Mouse (Mus musculus): ENCODE data around the gene Uqcr11. TPM values are rescaled to one million over a fixed set of nuclear protein-coding genes. Genes with fewer than 3 reads are reported as not detected.

Gene Uqcr11
- total and polyA plus RNA-seq, 3 experiments, result 1,743 to 5,192 (median 1,981) TPM

GRCm38 (mm10) chr10:80365736-80366135 is 40.9 kb downstream of the Uqcr11 start:
- intact Hi-C loops (cut with DNase I), result no loop called here
- H3K36me3 ChIP-seq (ENCODE audit: control insufficient read depth, insufficient read depth, low read length), result no peaks in the 10 kb centered on the region
- 59% methylated on average over 6 of the region's 6 CpGs for WGBS
- H3K79me2 ChIP-seq (replicated peaks; ENCODE audit: control insufficient read depth, insufficient read depth, low read length), result no peaks in the 10 kb centered on the region
- no peak for TF ChIP-seq POLR2A (IDR thresholded peaks at IDR 0.05; ENCODE audit: insufficient read depth, low read depth, low read length)
- no peak for TF ChIP-seq CTCF (IDR thresholded peaks at IDR 0.05)
- TF ChIP-seq EP300 (IDR thresholded peaks at IDR 0.05; ENCODE audit: insufficient read depth, low read depth, low read length), result no peak
- H3K27me3 ChIP-seq (ENCODE audit: control insufficient read depth, insufficient read depth, low read length), result no peaks in the 10 kb centered on the region; the same call in 1 of the 2 replicates
- no peak overlapping the region for H3K27ac ChIP-seq
- H3K9ac ChIP-seq (ENCODE audit: low read depth, low read length), result no peak overlapping the region
- H3K4me3 ChIP-seq, result no peak overlapping the region
- H3K4me1 ChIP-seq (ENCODE audit: control insufficient read depth, insufficient read depth, low read length), result no peaks in the 10 kb centered on the region
- no peak for DNase-seq

GRCm38 (mm10) chr10:80363734-80364133 is 42.9 kb downstream of the Uqcr11 start:
- TF ChIP-seq POLR2A (IDR thresholded peaks at IDR 0.05; ENCODE audit: insufficient read depth, low read depth, low read length) (no peak), EP300 (IDR thresholded peaks at IDR 0.05; ENCODE audit: insufficient read depth, low read depth, low read length) (no peak), CTCF (IDR thresholded peaks at IDR 0.05) (no peak)
- no peak overlapping the region for H3K4me3 ChIP-seq
- no peak overlapping the region for H3K27ac ChIP-seq
- no peaks in the 10 kb centered on the region for H3K4me1 ChIP-seq (ENCODE audit: control insufficient read depth, insufficient read depth, low read length)
- no peaks in the 10 kb centered on the region for H3K36me3 ChIP-seq (ENCODE audit: control insufficient read depth, insufficient read depth, low read length)
- H3K79me2 ChIP-seq (replicated peaks; ENCODE audit: control insufficient read depth, insufficient read depth, low read length), result no peaks in the 10 kb centered on the region
- no peak overlapping the region for H3K9ac ChIP-seq (ENCODE audit: low read depth, low read length)
- H3K27me3 ChIP-seq (ENCODE audit: control insufficient read depth, insufficient read depth, low read length), result no peaks in the 10 kb centered on the region; the same call in 1 of the 2 replicates
- DNase-seq, result no peak
- intact Hi-C loops (cut with DNase I), result no loop called here
- 43% methylated on average over 6 of the region's 6 CpGs for WGBS

DNA sequence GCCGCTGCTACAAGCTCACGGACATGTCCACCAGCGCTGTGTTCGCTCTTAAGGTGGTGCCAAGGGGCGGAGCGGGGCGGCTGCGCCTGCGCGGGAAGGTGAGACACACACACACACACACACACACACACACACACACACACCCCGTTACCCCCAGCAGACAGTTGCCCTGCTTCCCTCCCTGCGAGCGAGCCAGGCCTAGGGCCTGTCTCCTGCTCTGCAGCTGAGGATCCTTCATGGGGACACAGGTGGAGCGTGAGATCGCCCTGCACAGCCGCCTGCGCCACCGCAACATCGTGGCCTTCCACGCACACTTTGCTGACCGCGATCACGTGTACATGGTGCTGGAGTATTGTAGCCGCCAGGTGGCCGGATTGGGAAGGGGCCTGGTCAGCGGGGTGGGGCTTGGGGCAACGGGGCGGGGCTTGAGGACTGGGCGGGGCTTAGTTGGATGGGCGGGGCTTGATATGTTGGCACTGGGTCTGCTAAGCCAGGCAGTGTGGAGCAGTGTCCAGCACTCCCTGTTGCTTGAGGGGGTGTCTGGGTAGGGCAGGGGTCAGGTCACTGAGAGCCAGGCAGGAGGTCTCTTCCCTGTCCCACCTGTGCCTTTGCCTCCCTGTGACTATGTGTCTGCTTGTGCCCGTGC is 48.5 kb downstream of the Uqcr11 start:
- H3K4me1 ChIP-seq (ENCODE audit: control insufficient read depth, insufficient read depth, low read length), result no peaks in the 10 kb centered on the region
- H3K9ac ChIP-seq (ENCODE audit: low read depth, low read length), result peak overlapping the region; percentile 24
- no peaks in the 10 kb centered on the region for H3K79me2 ChIP-seq (replicated peaks; ENCODE audit: control insufficient read depth, insufficient read depth, low read length)
- DNase-seq, result peak; percentile 35 to 45
- H3K4me3 ChIP-seq, result no peak overlapping the region
- no peak overlapping the region for H3K27ac ChIP-seq
- 8% methylated on average over 31 of the region's 31 CpGs for WGBS
- intact Hi-C loops (cut with DNase I), result no loop called here
- no peaks in the 10 kb centered on the region for H3K36me3 ChIP-seq (ENCODE audit: control insufficient read depth, insufficient read depth, low read length)
- no peak for TF ChIP-seq CTCF (IDR thresholded peaks at IDR 0.05)
- no peak for TF ChIP-seq POLR2A (IDR thresholded peaks at IDR 0.05; ENCODE audit: insufficient read depth, low read depth, low read length)
- no peak for TF ChIP-seq EP300 (IDR thresholded peaks at IDR 0.05; ENCODE audit: insufficient read depth, low read depth, low read length)
- peaks cover 17% of the 10 kb centered on the region for H3K27me3 ChIP-seq (ENCODE audit: control insufficient read depth, insufficient read depth, low read length)

DNA sequence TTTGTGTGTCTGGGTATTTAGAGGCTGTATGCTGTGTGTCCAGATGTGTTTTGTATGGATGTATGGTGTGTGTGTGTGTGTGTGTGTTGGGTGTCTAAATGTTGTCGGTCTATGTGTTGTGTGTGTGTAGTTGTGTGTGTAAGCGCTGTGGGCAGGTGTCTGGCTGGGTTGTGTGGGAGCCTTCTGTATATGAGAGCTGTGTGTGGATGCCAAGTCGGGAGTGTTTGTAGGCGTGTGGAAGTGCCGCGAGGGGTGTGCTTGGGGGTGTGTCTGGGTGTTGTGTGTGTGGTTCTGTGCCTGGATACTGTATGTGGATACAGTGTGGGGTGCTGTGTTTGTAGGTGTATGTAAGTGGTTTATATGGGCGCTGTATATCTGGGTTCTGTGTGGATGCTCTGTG is 49.3 kb downstream of the Uqcr11 start:
- DNase-seq, result no peak
- intact Hi-C loops (cut with DNase I), result no loop called here
- Histone ChIP-seq H3K27me3 (ENCODE audit: control insufficient read depth, insufficient read depth, low read length) (peaks cover 17% of the 10 kb centered on the region), H3K27ac (no peak overlapping the region), H3K9ac (ENCODE audit: low read depth, low read length) (no peak overlapping the region), H3K79me2 (replicated peaks; ENCODE audit: control insufficient read depth, insufficient read depth, low read length) (no peaks in the 10 kb centered on the region), H3K4me1 (ENCODE audit: control insufficient read depth, insufficient read depth, low read length) (no peaks in the 10 kb centered on the region), H3K36me3 (ENCODE audit: control insufficient read depth, insufficient read depth, low read length) (no peaks in the 10 kb centered on the region), H3K4me3 (no peak overlapping the region)
- TF ChIP-seq EP300 (IDR thresholded peaks at IDR 0.05; ENCODE audit: insufficient read depth, low read depth, low read length) (no peak), POLR2A (IDR thresholded peaks at IDR 0.05; ENCODE audit: insufficient read depth, low read depth, low read length) (no peak), CTCF (IDR thresholded peaks at IDR 0.05) (no peak)
- WGBS, result 29% methylated on average over 7 of the region's 7 CpGs

- H3K36me3 ChIP-seq (ENCODE audit: control insufficient read depth, insufficient read depth, low read length), result no peaks in the 10 kb centered on the region
These were observed 49.9 kb downstream of the Uqcr11 start for GRCm38 (mm10) chr10:80356737-80357136.

GRCm38 (mm10) chr10:80356001-80356682 is 50.5 kb downstream of the Uqcr11 start, which contains the start of gene Plk5:
Plk5 (plus strand) TSS chr10:80356459.
- Histone ChIP-seq H3K36me3 (ENCODE audit: control insufficient read depth, insufficient read depth, low read length) (no peaks in the 10 kb centered on the region), H3K27me3 (ENCODE audit: control insufficient read depth, insufficient read depth, low read length) (peaks cover 17% of the 10 kb centered on the region), H3K4me1 (ENCODE audit: control insufficient read depth, insufficient read depth, low read length) (no peaks in the 10 kb centered on the region), H3K79me2 (replicated peaks; ENCODE audit: control insufficient read depth, insufficient read depth, low read length) (no peaks in the 10 kb centered on the region), H3K4me3 (no peak within 1 kb of the TSS), H3K27ac (no peak within 1 kb of the TSS), H3K9ac (ENCODE audit: low read depth, low read length) (no peak within 1 kb of the TSS)
- WGBS, result 2% methylated on average over 53 of the region's 53 CpGs
- no peak for DNase-seq
- TF ChIP-seq POLR2A (IDR thresholded peaks at IDR 0.05; ENCODE audit: insufficient read depth, low read depth, low read length), result no peak
- TF ChIP-seq EP300 (IDR thresholded peaks at IDR 0.05; ENCODE audit: insufficient read depth, low read depth, low read length), result no peak
- no peak for TF ChIP-seq CTCF (IDR thresholded peaks at IDR 0.05)
- intact Hi-C loops (cut with DNase I), result no loop called here

More at GRCm38 (mm10) chr10:80356737-80357136, 49.9 kb downstream of the Uqcr11 start:
- no peak overlapping the region for H3K27ac ChIP-seq
- intact Hi-C loops (cut with DNase I), result no loop called here
- H3K9ac ChIP-seq (ENCODE audit: low read depth, low read length), result no peak overlapping the region
- peaks cover 17% of the 10 kb centered on the region for H3K27me3 ChIP-seq (ENCODE audit: control insufficient read depth, insufficient read depth, low read length)
- H3K4me3 ChIP-seq, result no peak overlapping the region
- TF ChIP-seq CTCF (IDR thresholded peaks at IDR 0.05) (no peak), EP300 (IDR thresholded peaks at IDR 0.05; ENCODE audit: insufficient read depth, low read depth, low read length) (no peak)
- no peak for DNase-seq
- WGBS, result 3% methylated on average over 34 of the region's 34 CpGs
- no peaks in the 10 kb centered on the region for H3K79me2 ChIP-seq (replicated peaks; ENCODE audit: control insufficient read depth, insufficient read depth, low read length)
- H3K4me1 ChIP-seq (ENCODE audit: control insufficient read depth, insufficient read depth, low read length), result no peaks in the 10 kb centered on the region
